Mouse (Mus musculus): ENCODE data around the gene App. TPM values are rescaled to one million over a fixed set of nuclear protein-coding genes. Genes with fewer than 3 reads are reported as not detected.

The App gene
- polyA plus RNA-seq, 1 experiment from 2014 or later, result 323 TPM

DNA sequence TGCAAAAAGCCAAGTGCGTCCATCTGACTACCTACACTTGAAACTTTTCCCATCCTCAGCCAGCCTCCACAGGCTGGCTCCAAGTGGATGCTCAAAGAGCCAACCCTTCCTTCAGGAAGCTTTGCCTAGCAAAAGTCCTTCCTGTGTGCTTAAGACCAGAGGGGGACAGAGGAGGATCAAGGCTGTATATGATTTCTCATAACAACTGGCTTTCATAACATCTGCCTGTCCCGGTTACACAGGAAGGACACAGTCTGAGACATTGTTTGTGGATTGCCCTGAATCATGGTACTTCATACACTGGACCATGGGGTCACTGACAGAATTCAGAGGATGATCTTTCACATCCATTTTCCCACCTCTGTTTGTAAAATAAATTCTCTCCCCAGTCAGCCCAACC, 61.3 kb downstream of the App start:
- Histone ChIP-seq H3K9me3 (no peaks in the 10 kb centered on the region), H3K36me3 (peaks cover 5% of the 10 kb centered on the region; the same call in 1 of the 2 replicates), H3K4me2 (replicated peaks) (no peak overlapping the region), H3K27me3 (replicated peaks) (no peaks in the 10 kb centered on the region), H3K9ac (no peak overlapping the region), H3K4me3 (no peak overlapping the region), H3K27ac (no peak overlapping the region), H3K4me1 (peaks cover 11% of the 10 kb centered on the region)
- 85% methylated on average over 2 of the region's 2 CpGs for WGBS
- ATAC-seq (ENCODE audit: low FRiP score, low read depth), result no peak

DNA sequence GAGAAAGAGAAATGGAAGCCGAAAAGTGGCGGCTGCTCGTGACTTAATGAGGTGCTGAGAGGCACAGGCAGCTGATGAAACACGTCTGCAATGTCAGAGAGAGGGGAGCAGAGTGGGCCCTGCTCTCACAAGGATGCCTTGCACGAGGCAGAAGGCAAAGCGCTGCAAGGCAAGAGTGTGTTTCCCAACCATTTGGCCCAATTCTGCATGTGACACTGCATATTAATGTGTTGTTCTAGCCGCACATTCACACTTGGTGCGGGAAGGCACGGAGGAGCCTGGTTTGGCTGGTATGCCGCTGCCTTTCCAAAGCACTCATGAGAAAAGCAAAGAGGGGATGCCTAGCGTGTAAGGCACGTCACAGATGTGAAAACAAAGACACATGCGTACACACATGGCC, 63.1 kb downstream of the App start:
- Histone ChIP-seq H3K27me3 (replicated peaks) (no peaks in the 10 kb centered on the region), H3K9ac (no peak overlapping the region), H3K36me3 (no peaks in the 10 kb centered on the region), H3K27ac (no peak overlapping the region), H3K9me3 (no peaks in the 10 kb centered on the region), H3K4me1 (peaks cover 24% of the 10 kb centered on the region), H3K4me3 (no peak overlapping the region), H3K4me2 (replicated peaks) (no peak overlapping the region)
- WGBS, result 66% methylated on average over 13 of the region's 13 CpGs
- 0 out of 2 replicates have a peak, but pooled peaks have one; percentile 39 for ATAC-seq (ENCODE audit: low FRiP score, low read depth)

DNA sequence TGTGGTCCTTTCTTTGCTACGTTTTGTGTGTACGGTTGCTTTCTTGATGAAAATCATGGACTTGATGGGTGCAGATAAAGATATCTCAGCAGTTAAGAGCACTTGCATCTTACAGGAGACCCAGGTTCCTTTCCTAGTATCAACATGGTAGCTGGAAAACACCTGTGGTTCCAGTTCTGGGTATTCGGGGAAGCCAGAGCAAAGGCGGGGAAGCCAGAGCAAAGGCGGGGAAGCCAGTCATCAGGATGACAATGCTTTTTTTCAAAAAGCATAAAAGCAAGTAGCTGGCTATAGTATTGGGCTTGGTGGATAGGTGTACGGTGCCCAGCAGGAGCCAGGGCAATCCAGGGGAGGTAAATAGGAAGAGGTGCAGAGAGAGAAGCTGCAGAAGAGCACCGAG, 65.1 kb downstream of the App start:
- no peak overlapping the region for H3K4me2 ChIP-seq (replicated peaks)
- H3K27ac ChIP-seq, result no peak overlapping the region
- no peak for ATAC-seq (ENCODE audit: low FRiP score, low read depth)
- H3K9me3 ChIP-seq, result no peaks in the 10 kb centered on the region
- H3K27me3 ChIP-seq (replicated peaks), result no peaks in the 10 kb centered on the region
- peaks cover 25% of the 10 kb centered on the region for H3K4me1 ChIP-seq
- WGBS, result 88% methylated on average over 7 of the region's 7 CpGs
- H3K36me3 ChIP-seq, result no peaks in the 10 kb centered on the region
- no peak overlapping the region for H3K4me3 ChIP-seq
- H3K9ac ChIP-seq, result no peak overlapping the region

DNA sequence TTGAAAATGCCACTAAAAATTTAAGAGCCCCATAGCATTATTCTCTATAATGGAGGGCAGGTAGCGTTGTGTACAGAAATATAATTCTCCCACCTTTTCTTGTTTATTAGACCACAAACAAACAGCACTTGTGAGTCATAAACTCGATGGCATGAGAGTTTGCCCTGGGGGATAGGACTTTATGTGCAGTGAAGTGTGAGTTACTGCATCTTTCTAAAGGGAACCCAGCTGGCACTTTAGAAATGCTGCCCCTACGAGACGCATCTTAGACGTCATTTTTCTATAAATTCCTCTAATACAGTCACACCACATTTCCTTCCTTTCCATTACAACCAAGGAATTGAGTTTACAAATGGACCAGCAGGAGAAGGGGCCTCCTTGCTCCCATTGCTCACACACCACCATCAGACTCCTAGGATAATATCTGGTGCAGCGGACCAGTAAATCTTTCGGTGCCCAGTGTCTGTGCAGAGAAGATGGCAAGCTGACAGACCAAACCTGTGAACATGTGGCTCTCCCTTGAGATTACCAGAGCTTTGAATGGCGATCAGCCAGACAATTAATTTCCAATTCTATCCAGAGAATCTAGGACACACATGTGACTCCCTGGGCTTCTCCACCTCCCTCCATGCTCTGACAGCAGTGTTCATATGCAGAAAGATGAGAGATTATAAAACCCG, 66.8 kb downstream of the App start:
- H3K4me2 ChIP-seq (replicated peaks), result no peak overlapping the region
- WGBS, result 50% methylated on average over 9 of the region's 9 CpGs
- no peak overlapping the region for H3K27ac ChIP-seq
- ATAC-seq (ENCODE audit: low FRiP score, low read depth), result peak; percentile 76
- no peak overlapping the region for H3K9ac ChIP-seq
- H3K9me3 ChIP-seq, result no peaks in the 10 kb centered on the region
- peaks cover 13% of the 10 kb centered on the region; the same call in 1 of the 2 replicates for H3K36me3 ChIP-seq
- H3K27me3 ChIP-seq (replicated peaks), result no peaks in the 10 kb centered on the region
- H3K4me1 ChIP-seq, result peaks cover 25% of the 10 kb centered on the region
- no peak overlapping the region for H3K4me3 ChIP-seq

DNA sequence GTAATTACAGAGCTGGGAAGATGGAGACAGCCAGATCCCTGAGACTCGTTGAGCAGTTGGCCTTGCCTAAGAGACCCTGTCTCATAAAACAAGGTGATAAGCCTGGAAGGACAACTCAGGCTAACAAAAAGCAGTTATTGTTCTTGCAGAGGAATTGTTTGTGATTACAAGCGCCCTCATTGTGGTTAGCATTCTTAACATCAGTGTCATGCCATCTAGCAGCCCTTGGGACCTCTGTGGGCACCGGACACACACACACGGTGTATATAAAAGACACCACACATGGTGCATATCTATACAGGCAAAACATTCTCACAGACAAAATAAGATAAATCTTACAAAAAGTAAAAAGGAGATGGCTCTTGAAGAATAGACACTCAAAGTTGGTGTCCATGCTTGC, 68.0 kb downstream of the App start:
- no peak for ATAC-seq (ENCODE audit: low FRiP score, low read depth)
- H3K9ac ChIP-seq, result no peak overlapping the region
- peaks cover 17% of the 10 kb centered on the region; the same call in 1 of the 2 replicates for H3K36me3 ChIP-seq
- no peak overlapping the region for H3K27ac ChIP-seq
- H3K4me3 ChIP-seq, result no peak overlapping the region
- H3K27me3 ChIP-seq (replicated peaks), result no peaks in the 10 kb centered on the region
- H3K4me2 ChIP-seq (replicated peaks), result no peak overlapping the region
- H3K4me1 ChIP-seq, result peaks cover 18% of the 10 kb centered on the region
- 67% methylated on average over 4 of the region's 4 CpGs for WGBS
- no peaks in the 10 kb centered on the region for H3K9me3 ChIP-seq

DNA sequence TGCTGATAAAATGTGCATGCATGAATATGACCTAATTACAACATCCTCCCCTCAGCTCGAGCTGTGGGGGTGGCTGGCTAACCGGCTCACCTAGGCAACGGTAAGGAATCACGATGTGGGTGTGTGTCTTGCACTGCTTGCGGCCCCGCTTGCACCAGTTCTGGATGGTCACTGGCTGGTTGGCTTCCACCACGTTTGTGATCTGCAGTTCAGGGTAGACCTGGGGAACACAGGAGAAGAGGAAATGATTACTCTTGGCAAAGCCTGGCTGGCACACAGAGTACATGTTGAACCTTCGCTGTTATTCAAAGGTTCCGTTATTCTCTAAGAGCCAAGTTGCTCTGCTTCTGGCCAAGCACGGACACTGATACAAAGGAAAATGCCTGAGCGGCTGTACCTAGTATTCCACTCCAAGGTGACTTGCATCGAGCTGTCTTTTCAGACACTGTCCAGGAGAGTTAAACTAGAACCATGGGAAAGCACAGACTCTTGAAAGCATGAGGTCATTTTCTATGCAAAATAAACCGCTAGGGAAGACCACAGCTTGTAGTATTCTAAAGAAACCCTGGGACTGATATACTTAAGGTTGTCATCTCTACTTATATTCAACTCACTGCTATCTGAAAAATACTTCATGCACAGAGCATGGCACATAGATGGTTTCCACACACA, 70.3 kb downstream of the App start:
- Histone ChIP-seq H3K4me2 (replicated peaks) (no peak overlapping the region), H3K27ac (no peak overlapping the region), H3K27me3 (replicated peaks) (no peaks in the 10 kb centered on the region), H3K4me3 (no peak overlapping the region), H3K36me3 (peaks cover 17% of the 10 kb centered on the region; the same call in 1 of the 2 replicates), H3K9me3 (no peaks in the 10 kb centered on the region), H3K4me1 (peaks cover 14% of the 10 kb centered on the region; the same call in 1 of the 2 replicates), H3K9ac (no peak overlapping the region)
- 91% methylated on average over 13 of the region's 13 CpGs for WGBS
- ATAC-seq (ENCODE audit: low FRiP score, low read depth), result no peak

DNA sequence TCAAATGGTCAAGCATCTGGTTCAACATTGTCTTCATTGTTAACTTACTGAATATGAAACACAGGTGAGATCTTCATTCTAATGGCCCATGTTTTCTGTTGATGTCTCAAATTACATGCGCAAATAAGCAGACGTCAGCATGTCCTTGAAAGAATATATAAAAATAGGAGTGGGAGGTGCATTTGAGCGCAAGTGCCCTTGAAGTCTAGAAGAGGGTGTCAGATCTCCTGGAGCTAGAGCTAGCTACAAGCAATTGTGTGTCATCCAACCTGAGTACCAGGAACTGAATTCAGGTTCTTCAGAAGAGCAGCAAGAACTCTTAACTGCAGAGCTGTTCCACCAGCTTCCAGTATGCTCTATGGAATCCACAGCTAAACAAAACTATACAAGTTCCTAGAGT, 72.0 kb downstream of the App start:
- ATAC-seq (ENCODE audit: low FRiP score, low read depth), result no peak

DNA sequence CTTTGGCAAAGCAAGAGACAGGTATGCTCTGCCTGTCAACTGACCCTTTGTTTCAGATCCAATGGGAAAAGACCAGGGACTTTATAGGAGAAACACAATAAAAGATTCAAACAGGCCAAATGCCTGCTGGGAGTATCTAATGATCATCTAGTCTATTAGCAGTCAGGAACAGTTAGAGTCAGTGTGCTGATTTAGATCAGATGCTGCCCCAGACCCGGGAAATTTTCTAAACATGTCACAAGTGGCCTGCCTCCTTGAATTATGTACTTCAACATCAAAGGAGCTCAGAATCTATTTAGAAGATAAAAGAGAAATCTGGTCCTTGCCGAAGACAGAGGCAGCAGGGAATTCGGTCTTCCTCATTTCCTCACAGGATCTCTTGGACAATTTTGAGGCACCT, 72.8 kb downstream of the App start:
- Histone ChIP-seq H3K36me3 (peaks cover 17% of the 10 kb centered on the region; the same call in 1 of the 2 replicates), H3K9ac (no peak overlapping the region), H3K4me1 (peaks cover 5% of the 10 kb centered on the region; the same call in 1 of the 2 replicates), H3K4me3 (no peak overlapping the region), H3K27ac (no peak overlapping the region), H3K4me2 (replicated peaks) (no peak overlapping the region), H3K27me3 (replicated peaks) (no peaks in the 10 kb centered on the region), H3K9me3 (no peaks in the 10 kb centered on the region)
- 26% methylated on average over 3 of the region's 3 CpGs for WGBS
- no peak for ATAC-seq (ENCODE audit: low FRiP score, low read depth)

More for the DNA sequence above, 72.0 kb downstream of the App start:
- WGBS, result 92% methylated on average over 3 of the region's 3 CpGs
- Histone ChIP-seq H3K4me1 (peaks cover 7% of the 10 kb centered on the region; the same call in 1 of the 2 replicates), H3K27me3 (replicated peaks) (no peaks in the 10 kb centered on the region), H3K4me3 (no peak overlapping the region), H3K9ac (no peak overlapping the region), H3K9me3 (no peaks in the 10 kb centered on the region), H3K27ac (no peak overlapping the region), H3K36me3 (peaks cover 17% of the 10 kb centered on the region; the same call in 1 of the 2 replicates), H3K4me2 (replicated peaks) (no peak overlapping the region)

DNA sequence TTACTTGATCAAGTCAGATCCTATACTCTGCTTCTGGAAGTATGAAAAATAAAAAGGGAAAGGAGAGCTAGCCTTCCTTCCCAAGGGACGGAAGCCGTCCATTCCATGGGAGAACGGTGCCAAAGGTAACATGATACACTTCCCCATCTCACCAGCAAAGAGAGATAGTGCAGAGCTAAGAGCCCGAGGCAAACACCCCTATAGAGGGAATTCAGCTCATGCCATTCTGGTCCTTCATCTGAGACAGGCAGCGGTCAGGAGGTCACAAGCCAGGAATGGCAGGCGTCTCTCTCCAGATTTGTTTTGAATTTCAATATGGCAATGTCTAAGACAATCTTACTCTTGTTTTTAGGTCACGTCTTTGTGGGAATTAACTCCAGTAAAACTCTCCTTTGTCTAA, 74.1 kb downstream of the App start:
- no peak for ATAC-seq (ENCODE audit: low FRiP score, low read depth)
- Histone ChIP-seq H3K27ac (no peak overlapping the region), H3K9ac (no peak overlapping the region), H3K27me3 (replicated peaks) (no peaks in the 10 kb centered on the region), H3K36me3 (peaks cover 17% of the 10 kb centered on the region; the same call in 1 of the 2 replicates), H3K4me3 (no peak overlapping the region), H3K4me1 (0 out of 2 replicates have a peak, but pooled peaks cover 5% of the 10 kb centered on the region), H3K4me2 (replicated peaks) (no peak overlapping the region), H3K9me3 (no peaks in the 10 kb centered on the region)
- 73% methylated on average over 7 of the region's 7 CpGs for WGBS

DNA sequence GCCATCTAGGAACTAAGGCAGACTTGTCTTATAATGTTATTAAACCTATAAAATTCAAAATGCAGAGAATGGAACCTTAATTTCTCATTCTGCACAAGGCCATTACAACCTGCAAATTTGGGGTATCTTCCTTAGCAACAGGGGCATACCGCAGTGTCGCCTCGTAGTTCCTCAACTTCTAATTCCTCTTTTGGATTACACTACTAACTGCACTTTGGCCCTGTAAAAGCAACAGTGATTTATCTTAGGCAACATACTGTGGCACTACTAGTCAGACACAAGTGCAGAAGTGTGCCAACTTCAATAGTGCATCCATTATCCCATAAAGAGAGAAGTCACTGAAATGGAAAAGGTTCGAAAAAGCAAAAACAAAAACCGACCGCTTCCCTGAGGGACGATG, 74.5 kb downstream of the App start:
- WGBS, result 87% methylated on average over 7 of the region's 7 CpGs
- no peaks in the 10 kb centered on the region for H3K27me3 ChIP-seq (replicated peaks)
- 0 out of 2 replicates have a peak, but pooled peaks cover 5% of the 10 kb centered on the region for H3K4me1 ChIP-seq
- no peak overlapping the region for H3K4me3 ChIP-seq
- H3K4me2 ChIP-seq (replicated peaks), result no peak overlapping the region
- no peak overlapping the region for H3K27ac ChIP-seq
- no peaks in the 10 kb centered on the region for H3K9me3 ChIP-seq
- ATAC-seq (ENCODE audit: low FRiP score, low read depth), result no peak
- H3K9ac ChIP-seq, result no peak overlapping the region
- peaks cover 17% of the 10 kb centered on the region; the same call in 1 of the 2 replicates for H3K36me3 ChIP-seq

DNA sequence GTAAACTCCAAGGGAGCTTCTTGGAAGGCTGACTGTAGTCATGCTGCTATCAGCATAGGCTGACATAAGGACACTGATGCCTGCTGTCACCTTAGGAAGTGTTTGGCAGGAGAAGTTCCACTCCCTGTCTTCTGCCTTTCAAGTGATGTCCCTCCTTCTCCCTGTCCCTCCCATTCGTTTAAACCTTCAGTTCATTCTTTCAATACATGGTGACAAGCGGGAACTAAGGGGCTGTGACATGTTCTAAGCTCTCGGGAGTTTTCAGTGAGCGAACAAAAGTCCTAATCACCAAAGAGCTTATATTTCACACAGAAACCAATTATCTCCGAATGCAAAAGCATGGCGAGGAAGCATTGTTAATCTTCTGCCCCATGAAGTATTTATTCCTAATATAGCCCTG, 77.2 kb downstream of the App start:
- Histone ChIP-seq H3K4me2 (replicated peaks) (no peak overlapping the region), H3K27ac (no peak overlapping the region), H3K9me3 (no peaks in the 10 kb centered on the region), H3K4me3 (no peak overlapping the region), H3K27me3 (replicated peaks) (no peaks in the 10 kb centered on the region), H3K9ac (no peak overlapping the region), H3K36me3 (0 out of 2 replicates have a peak, but pooled peaks cover under 1% of the 10 kb centered on the region), H3K4me1 (peaks cover 12% of the 10 kb centered on the region)
- 67% methylated on average over 6 of the region's 6 CpGs for WGBS
- ATAC-seq (ENCODE audit: low FRiP score, low read depth), result no peak

DNA sequence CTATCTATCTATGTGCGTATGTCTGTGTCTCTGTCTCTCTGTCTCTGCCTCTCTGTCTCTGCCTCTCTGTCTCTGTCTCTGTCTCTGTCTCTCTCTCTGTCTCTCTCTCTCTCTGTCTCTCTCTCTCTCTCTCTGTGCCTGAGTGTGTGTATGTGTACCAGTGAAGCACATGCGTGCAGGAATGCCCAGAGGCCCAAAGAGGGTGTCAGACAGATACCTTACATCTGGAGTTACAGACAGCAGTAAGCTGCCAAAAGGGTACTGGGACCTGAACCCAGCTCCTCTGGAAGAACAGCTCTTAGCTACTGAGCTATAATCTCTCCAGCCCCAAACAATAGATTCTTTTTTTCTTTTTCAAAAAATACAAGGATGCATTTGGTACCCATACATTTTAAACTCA, 77.6 kb downstream of the App start:
- Histone ChIP-seq H3K4me2 (replicated peaks) (no peak overlapping the region), H3K4me3 (no peak overlapping the region), H3K36me3 (no peaks in the 10 kb centered on the region), H3K4me1 (peaks cover 17% of the 10 kb centered on the region), H3K9ac (no peak overlapping the region), H3K27me3 (replicated peaks) (no peaks in the 10 kb centered on the region), H3K9me3 (no peaks in the 10 kb centered on the region), H3K27ac (no peak overlapping the region)
- 94% methylated on average over 2 of the region's 2 CpGs for WGBS
- no peak for ATAC-seq (ENCODE audit: low FRiP score, low read depth)
